Mouse (Mus musculus) E14TG2a.4 (cell line): ENCODE results near the gene Rap2c.

Experiments
- CTCF ChIP-seq: conservative IDR thresholded peaks from 2 replicates; pipeline ENCODE4 v1.5.1; 2014; ENCODE audit warnings: low read length
- POU5F1 ChIP-seq: IDR thresholded peaks from 2 replicates; pipeline ENCODE4 v1.6.1; 2014; ENCODE audit warnings: low read length, borderline replicate concordance

DNA sequence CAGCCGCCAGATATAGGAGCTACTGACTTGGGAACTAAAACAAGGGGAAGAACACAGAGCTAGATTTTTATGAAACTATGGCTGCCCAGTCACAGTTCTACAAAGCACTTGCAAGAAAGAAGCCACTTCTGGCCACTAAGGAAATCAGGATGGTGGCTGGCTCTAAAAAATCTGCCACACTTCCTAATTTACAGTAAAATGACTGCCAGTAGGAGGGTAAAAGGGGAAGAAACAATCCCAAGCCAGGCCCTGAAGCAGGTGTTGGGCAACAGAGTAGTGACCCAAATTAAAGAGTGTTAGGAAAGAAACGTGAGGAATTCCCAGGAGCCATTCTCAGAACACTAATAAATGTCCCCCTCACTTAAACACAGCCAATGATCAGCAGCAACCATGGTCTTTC is 5.5 kb downstream of the Rap2c start:
- no peak for TF ChIP-seq CTCF
- no peak for TF ChIP-seq POU5F1
